Mouse (Mus musculus) B cell, adult 62 days (primary cell): ENCODE results near the gene Gm10192. TPM values are rescaled to one million over a fixed set of nuclear protein-coding genes. Genes with fewer than 3 reads are reported as not detected.

Experiments used
- total RNA-seq: library from RNA; stranded (reverse); gene quantifications from 4 replicates; pipeline ENCODE4 v1.2.4, GENCODE M21; 2023

The Gm10192 gene
- not detected in 4 replicates for total RNA-seq

GRCm38 (mm10) chr4:97183066-97183465 lies at the start of gene Gm10192:
Gene Gm10192, minus strand, starts transcription at chr4:97183166.

